Mouse (Mus musculus): ENCODE results near the gene Numbl.

Gene Numbl

GRCm38 (mm10) chr7:27328161-27328560, 69.9 kb downstream of the Numbl start:
- DNase-seq = no peak

- DNase-seq = no peak
Measured at GRCm38 (mm10) chr7:27328648-27329047, 70.4 kb downstream of the Numbl start.

- peak; percentile 69 for DNase-seq
Measured at GRCm38 (mm10) chr7:27329326-27329947, 71.2 kb downstream of the Numbl start.

DNA sequence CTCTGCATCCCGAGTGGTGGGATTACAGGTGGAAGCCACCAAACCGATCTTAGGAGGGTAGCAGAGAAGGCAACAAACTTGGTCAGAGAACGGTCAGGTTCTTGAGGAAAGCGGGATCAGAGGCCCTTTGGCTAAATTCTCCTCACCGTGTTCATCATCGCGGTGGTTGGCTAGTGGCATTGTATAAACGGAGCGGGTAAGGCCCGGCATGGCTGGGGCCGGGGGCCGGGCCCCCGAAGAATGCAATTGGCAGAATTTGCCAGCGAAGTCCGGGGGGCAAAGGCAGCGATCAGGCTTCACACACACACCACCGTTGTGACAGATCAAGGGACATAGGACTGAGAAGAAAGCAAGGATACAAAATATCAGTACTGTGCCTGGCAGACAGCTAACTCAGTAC, 71.7 kb downstream of the Numbl start:
- DNase-seq = no peak

DNA sequence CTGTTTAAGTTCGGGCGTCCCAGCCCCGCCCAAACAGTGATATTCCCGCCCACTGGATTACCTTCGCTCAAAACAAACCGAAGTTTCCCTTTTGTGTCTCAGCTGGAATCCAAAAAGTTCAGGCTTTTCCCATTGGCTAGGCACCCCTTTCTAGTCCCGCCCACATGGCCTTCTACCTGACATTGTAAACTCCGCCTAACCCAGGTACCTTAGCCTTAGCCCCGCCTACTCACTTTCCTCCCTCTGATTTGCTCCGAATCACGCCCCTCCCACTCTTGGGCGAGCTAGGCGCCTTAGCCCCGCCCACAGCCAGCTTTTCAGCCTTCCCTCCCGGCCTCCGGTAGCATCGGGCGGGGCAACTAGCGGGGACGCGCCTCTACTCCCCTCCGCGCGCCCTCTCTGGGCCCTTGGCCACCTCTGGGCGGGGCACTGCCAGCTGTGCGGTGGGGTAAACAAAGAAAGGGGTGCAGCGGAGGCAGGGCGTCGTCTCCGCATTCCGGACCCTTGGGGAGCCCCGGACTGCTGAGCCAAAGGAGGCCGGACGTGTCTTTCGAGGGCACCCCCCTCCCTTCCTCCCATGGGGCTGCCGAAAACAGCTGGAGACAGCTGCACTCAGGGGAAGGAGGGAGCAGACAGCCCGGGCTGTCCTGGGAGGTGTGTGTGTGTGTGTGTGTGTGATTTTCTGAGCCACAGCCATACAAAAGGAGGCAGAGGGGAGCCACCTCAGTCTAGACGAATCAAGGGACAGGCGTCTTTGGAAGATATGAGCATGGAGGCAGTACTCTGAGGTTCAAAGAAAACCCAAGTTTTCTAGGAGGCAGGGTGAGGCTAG, 72.7 kb downstream of the Numbl start:
- DNase-seq = peak; percentile 60

- DNase-seq = no peak
Measured at GRCm38 (mm10) chr7:27331541-27331851, 73.3 kb downstream of the Numbl start.

All from right cerebral cortex, postnatal 25 days (tissue).